In genomic region chr7:24441785-24442184, GRCm38 (mm10) we compare ENCODE assay signal across 8 mouse cellular contexts. TPM values are rescaled to one million over a fixed set of nuclear protein-coding genes. Genes with fewer than 3 reads are reported as not detected.
DNase-seq lines count a peak whose midpoint lies in the region; ATAC-seq and TF ChIP-seq lines count a peak whose summit lies in the region.

No protein-coding gene starts in this region.

- no peaks in the 10 kb centered on the region for H3K79me2 ChIP-seq in heart, adult 2 months (replicated peaks; ENCODE audit: control insufficient read depth, insufficient read depth, low read length)

- H3K9ac ChIP-seq in heart, adult 2 months (ENCODE audit: low read depth, low read length) = no peak overlapping the region
- no peak overlapping the region for H3K9ac ChIP-seq in heart, embryonic 11.5 days (ENCODE audit: low read depth, low read length)
- H3K9ac ChIP-seq in ES-Bruce4 (ENCODE audit: low read depth, poor library complexity, severe bottlenecking) = no peak overlapping the region

- TF ChIP-seq EP300 in heart, adult 2 months (IDR thresholded peaks at IDR 0.05; ENCODE audit: insufficient read depth, low read depth, low read length) = peak; percentile 90
- TF ChIP-seq EP300 in ES-Bruce4 (IDR thresholded peaks at IDR 0.05; ENCODE audit: insufficient read depth, low read depth, low read length) = 0 out of 2 replicates have a peak, but pooled peaks have one; percentile 43

- H3K4me1 ChIP-seq in heart, adult 2 months (ENCODE audit: control insufficient read depth, insufficient read depth, low read length) = no peaks in the 10 kb centered on the region
- peaks cover 3% of the 10 kb centered on the region; the same call in 1 of the 2 replicates for H3K4me1 ChIP-seq in heart, embryonic 11.5 days (ENCODE audit: control insufficient read depth, insufficient read depth, low read length)
- no peaks in the 10 kb centered on the region for H3K4me1 ChIP-seq in ES-Bruce4 (ENCODE audit: control insufficient read depth, insufficient read depth, low read length)
- peaks cover 4% of the 10 kb centered on the region; the same call in 1 of the 2 replicates for H3K4me1 ChIP-seq in megakaryocyte, embryonic 14.5 days

- H3K4me3 ChIP-seq in heart, adult 2 months = no peak overlapping the region
- no peak overlapping the region for H3K4me3 ChIP-seq in heart, embryonic 11.5 days (ENCODE audit: low read depth, low read length)
- H3K4me3 ChIP-seq in ES-Bruce4 (ENCODE audit: low read depth, low read length) = no peak overlapping the region
- peak overlapping the region; percentile 33 for H3K4me3 ChIP-seq in megakaryocyte, embryonic 14.5 days (replicated peaks)

- no peak for TF ChIP-seq POLR2A in heart, adult 2 months (IDR thresholded peaks at IDR 0.05; ENCODE audit: insufficient read depth, low read depth, low read length)
- no peak for TF ChIP-seq POLR2A in ES-Bruce4 (IDR thresholded peaks at IDR 0.05; ENCODE audit: insufficient read depth, low read length)

- H3K27ac ChIP-seq in heart, adult 2 months = no peak overlapping the region
- no peak overlapping the region for H3K27ac ChIP-seq in heart, embryonic 11.5 days (ENCODE audit: low read depth, low read length)
- H3K27ac ChIP-seq in ES-Bruce4 (ENCODE audit: insufficient read depth, low read length) = no peak overlapping the region

- no peaks in the 10 kb centered on the region for H3K9me3 ChIP-seq in heart, embryonic 11.5 days (replicated peaks; ENCODE audit: control insufficient read depth, low read length)
- no peaks in the 10 kb centered on the region for H3K9me3 ChIP-seq in ES-Bruce4 (replicated peaks; ENCODE audit: control insufficient read depth, insufficient read depth, low read length, poor library complexity, severe bottlenecking)
- no peaks in the 10 kb centered on the region; the same call in 1 of the 2 replicates for H3K9me3 ChIP-seq in megakaryocyte, embryonic 14.5 days

- H3K27me3 ChIP-seq in heart, adult 2 months (ENCODE audit: control insufficient read depth, insufficient read depth, low read length) = no peaks in the 10 kb centered on the region
- no peaks in the 10 kb centered on the region for H3K27me3 ChIP-seq in heart, embryonic 11.5 days (ENCODE audit: control insufficient read depth, insufficient read depth, low read length)
- H3K27me3 ChIP-seq in ES-Bruce4 (ENCODE audit: control insufficient read depth, insufficient read depth, low read length, poor library complexity, severe bottlenecking) = no peaks in the 10 kb centered on the region
- peaks cover 33% of the 10 kb centered on the region for H3K27me3 ChIP-seq in megakaryocyte, embryonic 14.5 days (replicated peaks)

- ATAC-seq in heart, embryonic 11.5 days (replicated peaks; ENCODE audit: insufficient number of reproducible peaks, low FRiP score, low TSS enrichment) = no peak
- ATAC-seq in granulocyte monocyte progenitor cell, adult 5-6 weeks (replicated peaks; ENCODE audit: poor library complexity, severe bottlenecking) = peak; percentile 73

- peak; percentile 94 for TF ChIP-seq CTCF in heart, adult 2 months (IDR thresholded peaks at IDR 0.05)
- peak; percentile 100 for TF ChIP-seq CTCF in ES-Bruce4 (IDR thresholded peaks at IDR 0.05; ENCODE audit: low read depth, low read length)

- H3K4me2 ChIP-seq in heart, embryonic 11.5 days = no peak overlapping the region

- no peaks in the 10 kb centered on the region for H3K36me3 ChIP-seq in heart, adult 2 months (ENCODE audit: control insufficient read depth, insufficient read depth, low read length)
- H3K36me3 ChIP-seq in heart, embryonic 11.5 days (ENCODE audit: control insufficient read depth, insufficient read depth, low read length) = no peaks in the 10 kb centered on the region
- H3K36me3 ChIP-seq in ES-Bruce4 (ENCODE audit: control insufficient read depth, insufficient read depth, low read length, poor library complexity, severe bottlenecking) = no peaks in the 10 kb centered on the region
- H3K36me3 ChIP-seq in megakaryocyte, embryonic 14.5 days (replicated peaks; ENCODE audit: low read length) = no peaks in the 10 kb centered on the region

- 21% methylated on average over 1 of the region's 1 CpGs for WGBS in heart, adult 2 months
- WGBS in heart, embryonic 11.5 days (ENCODE audit: insufficient replicate concordance) = 13% methylated on average over 1 of the region's 1 CpGs

- intact Hi-C loops in heart, adult 2 months (cut with DNase I) = loop anchor here (1.0 kb wide), 1 partner anchor 33 kb away; no protein-coding TSS in a partner anchor

- DNase-seq in heart, adult 2 months = peak; percentile 76 to 78
- DNase-seq in c-Kit-positive CD71-positive TER-119-negative erythroid progenitor cells, embryonic 14.5 days (ENCODE audit: low read depth) = peak; percentile 55
- peak; percentile 70 for DNase-seq in layer of hippocampus, adult 9-11 months
- peak; percentile 56 to 69 for DNase-seq in thymus, adult 18-20 months

RNA-seq across cellular contexts. Expression of gene Irgc1, which starts 10.3 kb away (rescaled TPM):
- total RNA-seq in heart, adult 2 months (2021) = not detected
- 0.67 and 0.88 TPM in 2 replicates for polyA plus RNA-seq in heart, adult 2 months (2012; rRNA removed)
- polyA plus RNA-seq in heart, embryonic 11.5 days (2014; fragmentation: Nextera tagmentation; extraction: Ambion mirVana) = not detected in 2 replicates
- not detected in 2 replicates for polyA plus RNA-seq in ES-Bruce4 (2011; ENCODE audit: insufficient read depth, insufficient read length, low read depth, missing spikeins)
- total RNA-seq in granulocyte monocyte progenitor cell, adult 5-6 weeks (2014; fragmentation: Nextera tagmentation) = not detected in 2 replicates
- not detected in 2 replicates for total RNA-seq in granulocyte monocyte progenitor cell, adult 5-6 weeks (2017)
- polyA plus RNA-seq in megakaryocyte, embryonic 14.5 days (2012; ENCODE audit: insufficient read depth, low replicate concordance) = 0.28 TPM in 1 of 2 replicates, not detected in the other

RNA-seq across cellular contexts. Expression of gene Plaur, which starts 20.5 kb away (rescaled TPM):
- 1 to 10 TPM; 3.3 to 3.6 TPM for total RNA-seq in heart, adult 2 months (2021)
- 4.2 and 5.0 TPM in 2 replicates for polyA plus RNA-seq in heart, adult 2 months (2012; rRNA removed)
- polyA plus RNA-seq in heart, embryonic 11.5 days (2014; fragmentation: Nextera tagmentation; extraction: Ambion mirVana) = 5.6 and 6.9 TPM in 2 replicates
- 29.5 and 38.0 TPM in 2 replicates for polyA plus RNA-seq in ES-Bruce4 (2011; ENCODE audit: insufficient read depth, insufficient read length, low read depth, missing spikeins)
- total RNA-seq in granulocyte monocyte progenitor cell, adult 5-6 weeks (2014; fragmentation: Nextera tagmentation) = 19.0 and 20.5 TPM in 2 replicates
- total RNA-seq in granulocyte monocyte progenitor cell, adult 5-6 weeks (2017) = 23.9 and 26.2 TPM in 2 replicates
- polyA plus RNA-seq in megakaryocyte, embryonic 14.5 days (2012; ENCODE audit: insufficient read depth, low replicate concordance) = 14.6 and 56.5 TPM in 2 replicates

RNA-seq across cellular contexts. Expression of gene Cadm4, which starts 40.0 kb away (rescaled TPM):
- 10 to 100 TPM; 14.0 to 14.7 TPM for total RNA-seq in heart, adult 2 months (2021)
- 17.0 and 20.4 TPM in 2 replicates for polyA plus RNA-seq in heart, adult 2 months (2012; rRNA removed)
- polyA plus RNA-seq in heart, embryonic 11.5 days (2014; fragmentation: Nextera tagmentation; extraction: Ambion mirVana) = 0.20 and 0.23 TPM in 2 replicates
- 10.4 and 12.2 TPM in 2 replicates for polyA plus RNA-seq in ES-Bruce4 (2011; ENCODE audit: insufficient read depth, insufficient read length, low read depth, missing spikeins)
- total RNA-seq in granulocyte monocyte progenitor cell, adult 5-6 weeks (2014; fragmentation: Nextera tagmentation) = not detected in 2 replicates
- total RNA-seq in granulocyte monocyte progenitor cell, adult 5-6 weeks (2017) = not detected in 2 replicates
- polyA plus RNA-seq in megakaryocyte, embryonic 14.5 days (2012; ENCODE audit: insufficient read depth, low replicate concordance) = not detected in 2 replicates

RNA-seq across cellular contexts. Expression of gene Smg9, which starts 42.4 kb away (rescaled TPM):
- total RNA-seq in heart, adult 2 months (2021) = 1 to 10 TPM; 5.9 to 6.6 TPM
- 19.2 and 21.4 TPM in 2 replicates for polyA plus RNA-seq in heart, adult 2 months (2012; rRNA removed)
- polyA plus RNA-seq in heart, embryonic 11.5 days (2014; fragmentation: Nextera tagmentation; extraction: Ambion mirVana) = 17.5 and 21.2 TPM in 2 replicates
- polyA plus RNA-seq in ES-Bruce4 (2011; ENCODE audit: insufficient read depth, insufficient read length, low read depth, missing spikeins) = 25.5 and 37.9 TPM in 2 replicates
- total RNA-seq in granulocyte monocyte progenitor cell, adult 5-6 weeks (2014; fragmentation: Nextera tagmentation) = 21.6 and 29.5 TPM in 2 replicates
- 19.5 and 21.8 TPM in 2 replicates for total RNA-seq in granulocyte monocyte progenitor cell, adult 5-6 weeks (2017)
- polyA plus RNA-seq in megakaryocyte, embryonic 14.5 days (2012; ENCODE audit: insufficient read depth, low replicate concordance) = 42.3 and 58.9 TPM in 2 replicates
